Mouse (Mus musculus) small intestine, adult 2 months (tissue): ENCODE results near the gene Tmcc1.

Experiments used
- CTCF ChIP-seq: fragments of 200-500 bp; IDR thresholded peaks from 2 replicates; pipeline ENCODE4 v1.5.1; 2012; ENCODE audit warnings: low read depth, mild to moderate bottlenecking, control low read depth, inconsistent platforms, low read length, moderate library complexity, mixed read lengths; ENCODE audit not compliant: insufficient replicate concordance, insufficient read length; ENCODE audit errors: extremely low read depth
- POLR2A ChIP-seq: fragments of 200-500 bp; IDR thresholded peaks from 2 replicates; pipeline ENCODE4 v1.6.1; 2012; ENCODE audit warnings: low read depth, mild to moderate bottlenecking, control low read depth, inconsistent platforms, low read length, moderate library complexity

- TF ChIP-seq CTCF (no peak), POLR2A (no peak)
Observed at GRCm38 (mm10) chr6:116122881-116123280, 70.4 kb downstream of the Tmcc1 start.
